Mouse (Mus musculus): ENCODE results near the gene Rnf220.

Rnf220 gene

DNA sequence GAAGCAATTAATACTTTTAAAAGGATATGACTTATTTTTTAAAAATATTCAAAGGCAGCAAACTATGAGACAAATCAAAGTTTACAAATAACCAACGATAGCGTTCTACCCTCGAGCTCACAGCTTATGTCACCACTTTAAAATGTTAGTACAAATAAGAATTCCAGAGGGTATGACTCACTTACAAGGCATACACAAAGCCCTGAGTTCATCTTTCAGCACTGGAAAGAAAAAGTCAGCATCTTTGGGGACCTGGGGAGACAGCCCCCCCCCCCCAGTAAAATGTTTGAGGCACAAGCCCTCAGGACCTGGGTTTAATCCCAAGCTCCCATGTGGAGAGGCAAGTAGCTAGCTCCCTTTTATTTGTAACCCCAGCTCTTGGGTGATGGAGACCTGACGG, 27.4 kb downstream of the Rnf220 start:
- in situ Hi-C loops (cut with MboI; ENCODE audit: low pct_unique_long_range_greater_than_20kb in 1 of 2, low sequenced_read_pairs in 2 of 2, unreplicated experiment in 1 of 2), result no loop called here

DNA sequence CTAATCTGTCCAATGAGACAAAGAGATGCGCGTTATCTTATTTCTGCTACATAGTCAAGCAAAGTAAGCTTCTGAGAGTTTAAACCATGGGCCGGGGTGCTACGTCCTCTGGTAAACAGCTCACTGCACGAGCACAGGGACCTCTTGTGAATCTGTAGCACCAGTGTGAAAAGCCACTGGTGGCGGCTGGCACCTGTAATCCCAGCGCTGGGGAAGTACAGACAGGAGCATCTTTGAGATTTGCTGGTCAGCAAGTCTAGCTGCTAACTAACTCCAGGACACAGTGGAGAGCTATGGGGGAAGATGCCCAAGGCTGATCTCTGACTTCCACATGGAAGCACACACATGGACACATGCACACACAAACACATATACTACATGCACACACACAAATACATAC, 28.9 kb downstream of the Rnf220 start:
- in situ Hi-C loops (cut with MboI; ENCODE audit: low pct_unique_long_range_greater_than_20kb in 1 of 2, low sequenced_read_pairs in 2 of 2, unreplicated experiment in 1 of 2), result no loop called here

DNA sequence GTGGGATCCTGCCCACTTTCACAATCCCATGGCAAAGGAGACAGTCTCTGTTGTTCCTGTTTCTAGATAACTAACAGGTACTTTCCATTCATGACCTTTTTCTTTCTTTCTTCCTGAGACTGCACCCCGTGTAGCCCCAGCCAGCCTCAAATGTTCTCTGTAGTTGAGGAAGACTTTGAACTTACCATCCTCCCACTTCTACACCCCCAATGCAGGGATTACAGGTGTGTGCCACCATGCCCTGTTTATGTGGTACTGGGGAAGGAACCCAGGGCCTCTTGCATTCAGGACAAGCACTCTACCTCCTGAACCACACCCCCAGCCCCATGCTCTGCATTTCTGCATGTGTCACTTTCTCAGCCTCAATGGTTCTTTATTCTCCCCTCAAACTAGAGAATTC, 47.7 kb downstream of the Rnf220 start:
- in situ Hi-C loops (cut with MboI; ENCODE audit: low pct_unique_long_range_greater_than_20kb in 1 of 2, low sequenced_read_pairs in 2 of 2, unreplicated experiment in 1 of 2), result no loop called here

DNA sequence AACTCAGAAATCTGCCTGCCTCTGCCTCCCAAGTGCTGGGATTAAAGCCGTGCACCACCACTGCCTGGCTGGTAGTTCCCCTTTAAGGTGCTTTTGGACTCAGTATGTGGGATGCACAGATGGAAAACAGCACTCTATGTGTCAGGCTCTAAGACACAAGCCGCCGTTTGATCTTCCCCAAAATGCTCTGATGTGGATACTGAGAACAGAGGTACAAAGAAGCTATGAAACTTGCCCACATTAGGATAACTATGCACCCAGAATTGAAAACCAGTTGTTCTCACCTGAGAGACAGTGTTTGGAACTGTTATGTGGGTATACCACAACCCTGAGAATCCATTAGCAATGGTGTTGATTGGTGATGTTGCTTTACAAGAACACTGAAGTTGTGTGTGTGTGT, 48.9 kb downstream of the Rnf220 start:
- in situ Hi-C loops (cut with MboI; ENCODE audit: low pct_unique_long_range_greater_than_20kb in 1 of 2, low sequenced_read_pairs in 2 of 2, unreplicated experiment in 1 of 2), result no loop called here

DNA sequence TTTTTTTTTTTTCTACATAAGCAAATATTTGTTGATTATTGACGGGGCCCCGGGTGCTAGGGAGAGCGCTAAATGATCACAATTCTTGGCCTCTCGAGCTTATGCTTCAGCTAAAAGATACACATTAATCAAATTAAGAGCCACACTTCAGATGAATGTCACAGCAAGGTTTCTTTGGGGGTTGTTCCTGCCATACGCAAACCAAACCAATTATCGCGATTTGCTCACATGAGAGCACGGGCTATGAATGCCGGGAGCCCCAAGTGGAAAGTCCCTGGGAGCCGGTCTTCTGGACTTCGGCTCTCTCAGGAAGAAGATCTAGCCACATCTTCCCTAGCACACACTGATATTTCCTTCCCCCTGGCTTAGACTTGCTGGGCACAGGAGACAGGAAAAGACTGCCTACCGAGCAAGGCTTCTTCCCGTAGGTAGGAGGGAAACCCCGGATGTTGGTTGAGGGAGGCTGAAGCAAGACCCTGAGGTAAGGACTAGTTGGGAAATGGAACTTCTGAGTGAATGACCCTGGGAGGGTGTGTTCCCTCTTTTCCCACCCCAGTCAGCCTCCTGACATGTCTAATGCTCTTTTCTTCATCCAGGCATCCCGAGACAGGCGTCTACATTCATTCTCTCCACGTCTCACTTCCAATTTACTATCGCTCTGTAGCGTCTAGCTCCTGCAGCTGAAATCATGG, 51.2 kb downstream of the Rnf220 start:
- in situ Hi-C loops (cut with MboI; ENCODE audit: low pct_unique_long_range_greater_than_20kb in 1 of 2, low sequenced_read_pairs in 2 of 2, unreplicated experiment in 1 of 2), result no loop called here

DNA sequence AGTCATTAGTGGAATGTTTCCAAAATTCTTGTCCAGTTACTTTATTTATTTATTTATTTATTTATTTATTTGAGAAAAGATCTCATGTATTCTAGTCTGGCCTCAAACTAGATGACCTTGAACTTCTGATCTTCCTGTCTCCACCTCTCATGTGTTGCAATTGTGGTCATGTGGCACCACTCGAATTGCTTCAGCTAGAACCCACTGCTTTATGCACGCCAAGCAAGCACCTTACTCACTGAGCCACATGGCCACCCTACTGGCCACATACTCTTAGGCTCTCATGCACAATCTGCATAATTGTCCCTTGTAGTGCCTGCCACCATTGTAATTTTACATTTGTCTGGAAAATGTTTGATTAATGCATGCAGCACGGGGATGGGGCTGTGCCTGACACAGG, 57.9 kb downstream of the Rnf220 start:
- in situ Hi-C loops (cut with MboI; ENCODE audit: low pct_unique_long_range_greater_than_20kb in 1 of 2, low sequenced_read_pairs in 2 of 2, unreplicated experiment in 1 of 2), result no loop called here

DNA sequence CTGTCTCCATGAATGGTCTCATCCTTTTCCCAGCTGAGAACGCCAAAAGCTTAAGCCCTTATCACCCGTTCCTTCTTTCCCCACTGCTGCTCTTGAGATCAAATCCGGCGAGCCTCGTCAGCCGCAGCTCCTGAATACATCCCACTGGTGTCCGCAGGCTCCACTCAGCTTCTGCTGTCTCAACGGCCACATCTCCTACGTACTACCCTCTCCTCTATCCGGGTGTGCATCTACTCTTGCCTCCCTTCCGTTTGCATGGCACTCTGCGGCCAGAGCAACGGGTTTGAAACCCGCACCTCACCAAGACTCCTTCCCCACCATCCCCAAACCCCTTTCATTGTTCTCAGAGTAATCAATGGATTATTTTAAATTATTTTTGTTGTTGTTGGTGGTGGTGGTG, 58.8 kb downstream of the Rnf220 start:
- in situ Hi-C loops (cut with MboI; ENCODE audit: low pct_unique_long_range_greater_than_20kb in 1 of 2, low sequenced_read_pairs in 2 of 2, unreplicated experiment in 1 of 2), result no loop called here

DNA sequence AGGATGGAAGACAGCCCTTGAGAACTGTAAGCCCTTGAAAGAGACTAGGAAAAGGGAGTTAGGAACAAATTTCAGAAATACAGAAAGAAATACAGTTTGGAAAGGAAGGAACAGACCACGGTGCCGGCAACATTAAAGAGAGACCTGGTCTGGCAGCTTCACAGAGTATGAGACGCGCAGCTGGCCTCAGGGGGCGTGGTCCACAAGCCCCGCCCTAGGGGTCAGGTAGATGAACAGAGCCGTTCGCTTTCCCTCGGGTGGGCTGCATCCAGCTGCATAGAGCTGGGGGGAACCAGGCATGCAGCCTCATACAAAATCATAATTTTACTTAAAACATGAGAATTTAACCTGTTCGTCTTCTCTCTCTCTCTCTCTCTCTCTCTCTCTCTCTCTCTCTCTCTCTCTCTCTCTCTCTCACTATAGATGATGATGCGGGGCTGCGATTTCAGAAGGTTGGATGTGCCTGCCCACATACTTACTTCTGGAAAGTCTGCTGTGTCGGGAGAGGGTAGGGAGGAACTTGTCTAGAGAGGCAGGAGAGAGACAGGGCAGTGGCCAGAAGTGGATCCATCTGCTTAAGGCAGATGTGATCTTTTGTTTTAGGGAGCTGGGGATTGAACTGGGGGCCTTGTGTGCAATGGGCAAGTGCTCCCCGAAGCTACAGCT, 59.7 kb downstream of the Rnf220 start:
- in situ Hi-C loops (cut with MboI; ENCODE audit: low pct_unique_long_range_greater_than_20kb in 1 of 2, low sequenced_read_pairs in 2 of 2, unreplicated experiment in 1 of 2), result no loop called here

DNA sequence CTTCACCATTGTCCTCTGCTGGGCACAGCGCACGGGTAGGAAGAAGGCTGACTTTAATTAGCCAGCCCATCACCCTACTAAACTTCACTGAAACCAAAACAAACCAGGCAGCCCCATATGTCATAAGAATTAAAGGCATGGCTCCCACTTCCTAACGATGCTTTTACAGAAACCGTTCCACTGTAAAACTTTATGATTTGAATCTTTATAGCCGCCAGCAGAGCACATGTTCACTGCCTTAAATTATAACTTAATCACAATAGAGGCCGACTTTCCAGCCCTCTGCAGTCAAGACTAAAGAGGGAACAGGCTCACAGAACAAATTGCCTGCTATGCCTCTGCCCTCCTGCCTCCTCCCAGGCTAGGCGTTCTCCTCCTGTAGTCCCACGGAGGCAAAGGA, 62.5 kb downstream of the Rnf220 start:
- in situ Hi-C loops (cut with MboI; ENCODE audit: low pct_unique_long_range_greater_than_20kb in 1 of 2, low sequenced_read_pairs in 2 of 2, unreplicated experiment in 1 of 2), result no loop called here

DNA sequence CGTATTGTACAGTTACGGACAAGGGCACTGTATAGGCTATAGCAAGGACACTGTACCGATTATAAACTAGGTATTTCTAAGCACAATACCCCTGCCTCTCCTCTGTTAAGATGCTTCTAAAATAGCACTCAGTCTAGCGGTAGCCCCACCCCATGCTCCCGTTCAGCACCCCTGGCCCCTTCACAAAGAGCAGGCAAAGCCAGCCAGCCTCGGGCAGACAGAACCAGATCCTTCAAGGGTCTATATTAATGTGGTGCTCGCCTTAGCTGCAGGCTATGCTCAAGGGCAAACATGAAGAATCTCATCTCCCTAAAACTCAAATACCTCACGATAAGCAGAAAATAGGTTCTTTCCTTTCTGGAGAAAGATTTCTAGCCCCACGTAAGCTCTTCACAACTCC, 67.2 kb downstream of the Rnf220 start:
- in situ Hi-C loops (cut with MboI; ENCODE audit: low pct_unique_long_range_greater_than_20kb in 1 of 2, low sequenced_read_pairs in 2 of 2, unreplicated experiment in 1 of 2), result no loop called here

DNA sequence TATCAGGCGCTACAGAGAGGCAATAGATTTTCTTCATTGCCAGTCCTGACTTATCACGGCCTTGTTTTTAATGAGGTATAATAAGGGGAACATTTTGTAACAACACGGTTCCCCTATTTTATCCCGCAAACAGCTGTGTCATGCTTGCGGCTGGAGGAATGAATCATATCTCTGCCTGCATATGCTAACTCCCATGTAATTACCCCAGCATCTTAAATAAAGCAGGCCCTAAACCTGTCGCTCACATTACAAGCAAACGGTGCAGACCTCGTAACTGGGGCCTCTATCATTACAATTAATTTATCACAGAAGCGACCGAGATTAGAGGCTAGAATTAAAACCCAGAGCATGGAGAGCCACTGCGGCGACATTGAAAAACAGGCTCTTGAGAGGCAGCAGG, 69.3 kb downstream of the Rnf220 start:
- in situ Hi-C loops (cut with MboI; ENCODE audit: low pct_unique_long_range_greater_than_20kb in 1 of 2, low sequenced_read_pairs in 2 of 2, unreplicated experiment in 1 of 2), result no loop called here

DNA sequence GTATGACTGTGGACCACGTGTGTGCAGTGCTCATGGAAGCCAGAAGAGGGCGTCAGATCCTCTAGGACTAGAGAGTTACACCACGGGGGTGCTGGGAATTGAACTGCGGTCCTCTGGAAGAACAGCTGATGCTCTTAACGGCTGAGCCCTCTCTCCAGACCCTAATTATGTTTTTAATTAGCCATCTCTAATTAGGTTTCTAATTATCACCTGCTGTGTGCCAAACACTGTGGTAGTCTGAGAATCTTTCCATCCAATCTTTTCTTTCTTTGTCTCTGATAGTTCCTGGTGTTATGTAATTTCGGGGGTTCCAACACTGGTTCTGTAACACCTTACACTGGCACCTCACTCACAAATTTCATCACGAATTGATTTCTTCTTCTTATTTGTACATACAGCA, 75.8 kb downstream of the Rnf220 start:
- in situ Hi-C loops (cut with MboI; ENCODE audit: low pct_unique_long_range_greater_than_20kb in 1 of 2, low sequenced_read_pairs in 2 of 2, unreplicated experiment in 1 of 2), result no loop called here

DNA sequence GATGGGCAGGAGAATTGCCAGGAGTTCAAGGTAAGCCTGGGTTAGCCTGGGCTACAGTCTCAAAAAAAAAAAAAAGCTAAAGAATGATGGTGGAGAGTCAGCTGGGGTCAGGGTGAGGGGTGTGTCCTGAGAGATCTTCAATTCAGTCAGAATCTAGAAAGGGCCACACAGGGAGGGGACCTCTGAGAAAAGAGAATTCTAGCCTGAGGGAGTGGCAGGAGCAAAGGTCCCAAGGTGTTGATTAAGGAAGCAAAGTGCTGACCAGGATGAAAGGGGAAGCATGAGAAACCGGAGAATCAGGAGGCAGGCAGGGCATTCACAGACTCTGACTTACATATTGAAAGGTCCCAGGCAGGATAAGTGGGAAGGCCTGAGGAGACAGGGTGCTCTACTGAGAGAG, 80.0 kb downstream of the Rnf220 start:
- in situ Hi-C loops (cut with MboI; ENCODE audit: low pct_unique_long_range_greater_than_20kb in 1 of 2, low sequenced_read_pairs in 2 of 2, unreplicated experiment in 1 of 2), result no loop called here

DNA sequence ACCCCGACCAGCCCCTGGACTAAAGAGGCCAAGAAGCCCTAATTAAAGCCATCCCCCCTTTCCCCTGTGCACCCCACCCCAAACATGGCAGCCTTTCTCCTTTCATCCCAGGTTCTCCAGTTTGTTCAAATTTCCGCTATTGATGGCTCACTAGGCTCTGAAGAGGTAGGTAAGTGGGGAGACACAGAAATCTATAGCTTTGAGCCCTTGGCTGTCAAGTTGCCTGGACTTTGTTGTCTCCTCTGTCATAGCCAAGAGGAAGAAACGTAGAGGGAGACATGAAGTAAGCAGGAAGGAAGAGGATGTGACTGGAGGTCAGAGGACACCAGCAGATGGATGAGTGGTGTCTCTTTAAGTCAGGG, 86.8 kb downstream of the Rnf220 start:
- in situ Hi-C loops (cut with MboI; ENCODE audit: low pct_unique_long_range_greater_than_20kb in 1 of 2, low sequenced_read_pairs in 2 of 2, unreplicated experiment in 1 of 2), result no loop called here

DNA sequence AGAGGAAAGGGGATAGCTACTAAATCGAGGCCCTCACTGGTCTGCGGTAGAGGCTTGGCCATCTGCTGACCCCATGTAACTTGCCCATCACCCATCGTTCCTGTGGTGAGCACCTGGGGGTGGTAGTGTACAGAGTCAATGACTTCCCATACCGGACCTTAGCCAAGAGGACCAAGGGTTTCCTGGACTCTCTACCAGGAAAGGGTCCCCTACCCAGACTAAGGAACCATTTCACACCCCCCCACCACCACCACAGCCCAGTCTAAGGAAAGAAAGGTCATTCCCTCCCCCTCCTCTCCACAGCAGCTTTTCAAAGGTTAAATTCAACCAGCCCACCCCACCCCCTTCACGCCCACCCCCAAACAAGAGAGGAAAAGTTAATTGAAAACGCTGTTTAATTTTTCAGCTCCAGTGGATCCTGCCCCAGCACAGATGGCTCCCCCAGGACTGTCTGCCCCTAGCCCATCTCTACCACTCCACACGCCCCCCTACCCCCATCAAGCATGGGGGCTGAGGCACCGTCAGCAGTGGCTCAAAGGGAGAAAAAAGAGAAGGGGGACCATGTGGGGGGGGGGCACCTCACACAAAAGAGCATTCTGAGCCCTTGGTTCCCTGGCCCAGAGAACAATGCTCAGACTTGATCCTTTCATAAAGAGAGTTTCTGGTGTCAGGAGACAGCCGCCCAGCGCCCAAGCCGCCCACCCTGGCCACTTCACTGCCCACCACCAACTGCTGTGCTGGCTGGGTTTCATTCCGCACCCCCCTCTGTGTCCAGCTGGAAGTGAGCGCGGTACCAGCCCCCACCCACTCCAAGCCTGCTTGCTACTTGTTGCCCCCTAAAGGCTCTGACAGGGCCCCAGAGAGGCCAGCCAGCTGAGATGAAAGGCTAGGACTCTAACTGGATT, 87.5 kb downstream of the Rnf220 start:
- in situ Hi-C loops (cut with MboI; ENCODE audit: low pct_unique_long_range_greater_than_20kb in 1 of 2, low sequenced_read_pairs in 2 of 2, unreplicated experiment in 1 of 2), result no loop called here

DNA sequence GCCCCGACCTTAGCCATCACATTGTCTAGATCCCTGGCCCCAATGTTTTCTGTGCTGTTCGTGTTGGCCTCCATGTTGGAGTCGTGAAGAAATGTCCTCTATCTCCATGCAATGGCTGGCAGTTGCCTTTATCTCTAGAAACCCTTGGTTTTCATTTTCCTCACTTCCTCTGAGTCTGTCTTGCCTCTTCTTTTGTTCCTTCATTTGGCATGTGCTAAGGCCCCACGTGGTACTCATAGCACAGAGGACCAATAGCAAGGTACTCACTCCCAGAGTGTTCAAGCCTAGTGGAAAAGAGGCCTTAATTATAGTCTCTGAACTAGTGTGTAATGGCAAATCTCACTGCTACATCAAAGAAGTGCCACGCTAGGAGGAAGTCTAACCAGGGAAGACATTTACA, 88.9 kb downstream of the Rnf220 start:
- in situ Hi-C loops (cut with MboI; ENCODE audit: low pct_unique_long_range_greater_than_20kb in 1 of 2, low sequenced_read_pairs in 2 of 2, unreplicated experiment in 1 of 2), result no loop called here

DNA sequence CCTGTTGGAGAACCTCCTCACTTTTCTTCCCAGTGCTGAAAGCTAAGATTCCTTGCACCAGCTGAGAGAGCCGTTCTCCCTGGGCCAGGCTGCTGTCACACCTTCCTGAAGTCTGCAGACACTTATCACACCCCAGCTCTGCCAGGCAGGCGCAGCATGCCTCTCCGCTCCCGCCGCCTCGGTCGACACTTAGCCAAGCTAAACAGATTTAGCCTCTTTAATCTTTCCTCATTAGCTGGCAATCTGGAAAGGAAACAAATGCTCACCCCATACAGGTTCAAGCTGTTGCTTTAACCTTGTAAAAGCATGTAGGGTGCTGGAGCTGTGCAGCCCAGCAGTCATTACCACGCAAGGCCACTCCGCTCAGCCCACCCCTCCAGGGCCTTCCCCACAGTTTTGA, 90.9 kb downstream of the Rnf220 start:
- in situ Hi-C loops (cut with MboI; ENCODE audit: low pct_unique_long_range_greater_than_20kb in 1 of 2, low sequenced_read_pairs in 2 of 2, unreplicated experiment in 1 of 2), result no loop called here

DNA sequence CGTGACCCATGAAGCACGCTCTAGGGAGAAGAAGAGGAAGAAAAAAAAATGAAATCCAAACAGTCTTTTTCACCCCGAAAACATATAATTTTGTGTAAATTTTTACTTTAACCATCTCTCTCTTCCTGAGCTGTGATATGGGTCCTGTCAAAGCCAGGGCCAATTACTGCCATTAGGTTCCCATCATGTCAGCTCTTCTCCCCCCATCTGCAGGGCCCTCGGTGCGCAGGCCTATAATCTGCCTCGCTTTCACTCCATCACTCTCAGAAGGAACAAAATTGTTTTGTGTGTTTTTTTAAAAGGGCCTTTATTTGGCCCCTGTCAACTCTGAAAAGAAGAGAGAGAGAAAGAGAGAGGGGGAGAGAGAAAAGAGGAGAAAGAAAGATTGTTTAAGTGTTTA, 91.6 kb downstream of the Rnf220 start:
- in situ Hi-C loops (cut with MboI; ENCODE audit: low pct_unique_long_range_greater_than_20kb in 1 of 2, low sequenced_read_pairs in 2 of 2, unreplicated experiment in 1 of 2), result no loop called here

DNA sequence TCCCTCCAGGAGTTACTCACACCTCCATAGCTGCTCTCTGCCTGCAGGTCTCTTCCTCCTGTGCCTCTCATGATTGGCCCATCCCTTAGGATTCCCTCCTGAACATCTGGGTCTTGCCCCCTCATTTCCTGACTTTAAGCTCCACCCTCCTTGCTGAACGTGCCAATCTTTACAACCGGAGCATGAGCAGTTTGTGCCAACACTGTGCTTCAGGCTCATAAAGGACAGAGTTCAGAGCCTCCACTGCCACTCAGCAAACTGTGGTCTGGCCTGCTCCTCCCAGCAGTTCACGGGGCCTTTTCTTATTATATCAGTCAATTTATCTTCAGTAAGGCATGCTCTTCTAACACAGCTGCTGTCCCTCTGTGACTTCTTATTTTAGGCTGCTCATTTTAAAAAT, 93.4 kb downstream of the Rnf220 start:
- in situ Hi-C loops (cut with MboI; ENCODE audit: low pct_unique_long_range_greater_than_20kb in 1 of 2, low sequenced_read_pairs in 2 of 2, unreplicated experiment in 1 of 2), result no loop called here

DNA sequence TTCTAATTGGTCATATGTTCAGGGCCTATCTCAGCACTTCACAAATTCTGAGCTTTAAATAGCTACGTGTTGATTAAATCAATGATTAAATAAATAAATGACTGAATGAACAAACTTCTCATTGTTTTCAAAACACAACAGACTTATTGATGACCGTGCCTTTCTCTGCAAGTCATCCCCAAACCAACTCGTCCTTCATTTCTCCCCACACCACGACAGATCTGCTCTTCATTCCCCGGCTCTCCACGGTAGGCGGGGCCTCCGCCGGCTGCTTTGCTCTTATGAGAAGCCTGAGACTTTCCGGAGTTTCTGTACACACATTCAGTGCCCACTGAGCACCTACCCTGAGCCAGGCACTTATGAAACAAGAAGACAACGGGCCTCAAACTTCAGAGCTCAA, 99.7 kb downstream of the Rnf220 start:
- in situ Hi-C loops (cut with MboI; ENCODE audit: low pct_unique_long_range_greater_than_20kb in 1 of 2, low sequenced_read_pairs in 2 of 2, unreplicated experiment in 1 of 2), result no loop called here

All from mouse embryonic stem cell (cell line).